Mouse (Mus musculus) liver, adult 2 months (tissue): ENCODE measurements at regions not wholly inside any gene's neighbourhood (a gene's known extent, or its start where the extent isn't known, plus 50 kb on each side); places are given as distances from the start of the nearest gene placed in this dataset.
A peak's percentile ranks its signal among the peaks of the same experiment; 100 is the strongest.

Source experiments
- DNase-seq: peaks from one replicate; pipeline ENCODE4 v3.0.0-alpha.2; 2011; ENCODE audit warnings: low read depth, low spot score; ENCODE audit errors: extremely low read depth
- H3K27ac ChIP-seq: fragments of 200-500 bp; replicated peaks from 2 replicates; pipeline ENCODE4 v1.5.1; 2012; ENCODE audit warnings: low read depth, mild to moderate bottlenecking, control low read depth, inconsistent platforms, low read length; ENCODE audit not compliant: insufficient read depth
- H3K27me3 ChIP-seq: fragments of 200-500 bp; 2 replicates; pipeline ENCODE4 v1.6.1; 2012; ENCODE audit warnings: mild to moderate bottlenecking, moderate library complexity, low read length, inconsistent platforms; ENCODE audit not compliant: control insufficient read depth, insufficient read depth
- H3K36me3 ChIP-seq: fragments of 200-500 bp; 2 replicates; pipeline ENCODE4 v1.6.1; 2012; ENCODE audit warnings: low read length, inconsistent platforms; ENCODE audit not compliant: control insufficient read depth, insufficient read depth
- H3K4me1 ChIP-seq: fragments of 200-500 bp; 2 replicates; pipeline ENCODE4 v1.6.1; 2011; ENCODE audit warnings: low read length; ENCODE audit not compliant: control insufficient read depth, insufficient read depth
- H3K4me3 ChIP-seq: fragments of 200-500 bp; 2 replicates; pipeline ENCODE4 v1.5.1; 2011; ENCODE audit warnings: low read depth, mild to moderate bottlenecking, control low read depth, low read length, moderate library complexity; ENCODE audit not compliant: insufficient read depth
- H3K79me2 ChIP-seq: fragments of 200-500 bp; 2 replicates; pipeline ENCODE4 v1.6.1; 2012; ENCODE audit warnings: inconsistent platforms, mild to moderate bottlenecking, low read length, moderate library complexity; ENCODE audit not compliant: control insufficient read depth, insufficient read depth
- H3K9ac ChIP-seq: fragments of 200-500 bp; 2 replicates; pipeline ENCODE4 v1.6.1; 2012; ENCODE audit warnings: low read depth, mild to moderate bottlenecking, control low read depth, inconsistent platforms, low read length
- CTCF ChIP-seq: fragments of 200-500 bp; IDR thresholded peaks from 2 replicates; pipeline ENCODE4 v1.5.1; 2011; ENCODE audit warnings: low read depth, low read length, control low read depth
- POLR2A ChIP-seq: fragments of 200-500 bp; IDR thresholded peaks from 2 replicates; pipeline ENCODE4 v1.6.1; 2011; ENCODE audit warnings: low read length, control low read depth; ENCODE audit not compliant: insufficient read depth; ENCODE audit errors: extremely low read depth
- WGBS: fragments of 180-500 bp; shearing (Covaris S2); methylation state at CpG from one replicate; pipeline ENCODE4 v1.1.7; 2018; 5-methylcytosine and 5-hydroxymethylcytosine counted together

DNA sequence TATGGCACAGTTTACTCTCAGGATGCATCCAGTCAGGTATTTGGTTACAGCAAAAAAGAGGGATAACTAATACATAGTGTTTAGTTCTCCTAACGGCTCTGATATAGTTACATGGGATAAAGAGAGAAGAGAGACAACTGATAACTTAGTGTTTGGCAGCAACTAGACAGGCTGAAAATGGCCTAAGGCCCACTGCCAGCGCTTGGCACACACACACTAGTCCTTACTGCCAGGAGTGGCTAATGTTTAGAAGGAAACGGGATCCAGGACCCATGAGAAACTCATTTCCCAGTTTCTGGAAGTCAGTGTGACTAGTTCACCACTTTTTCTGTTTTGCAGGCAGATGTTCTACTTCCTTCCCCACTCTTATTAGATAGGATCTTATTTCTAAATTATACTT lies 633.5 kb upstream of the Cylc2 start:
- 72% methylated on average over 3 of the region's 3 CpGs for WGBS
- no peak for TF ChIP-seq POLR2A
- no peaks in the 10 kb centered on the region for H3K79me2 ChIP-seq

GRCm38 (mm10) chr4:50620706-50621105 lies 595.8 kb upstream of the Cylc2 start:
- Histone ChIP-seq H3K9ac (no peak overlapping the region), H3K27ac (no peak overlapping the region), H3K4me3 (no peak overlapping the region), H3K79me2 (no peaks in the 10 kb centered on the region), H3K27me3 (no peaks in the 10 kb centered on the region), H3K4me1 (no peaks in the 10 kb centered on the region), H3K36me3 (no peaks in the 10 kb centered on the region)
- no peak for DNase-seq
- no peak for TF ChIP-seq CTCF
- no peak for TF ChIP-seq POLR2A

More for the DNA sequence above, 633.5 kb upstream of the Cylc2 start:
- Histone ChIP-seq H3K9ac (no peak overlapping the region), H3K4me3 (no peak overlapping the region), H3K4me1 (no peaks in the 10 kb centered on the region), H3K27ac (no peak overlapping the region), H3K27me3 (no peaks in the 10 kb centered on the region), H3K36me3 (no peaks in the 10 kb centered on the region)
- peak; percentile 30 for DNase-seq
